Mouse (Mus musculus) ES-CJ7 (cell line): ENCODE measurements around the gene 0610040J01Rik.

Source experiments
- DNase-seq: peaks from one replicate; pipeline ENCODE4 v3.0.0; 2011; ENCODE audit warnings: low read depth, low spot score

0610040J01Rik gene

DNA sequence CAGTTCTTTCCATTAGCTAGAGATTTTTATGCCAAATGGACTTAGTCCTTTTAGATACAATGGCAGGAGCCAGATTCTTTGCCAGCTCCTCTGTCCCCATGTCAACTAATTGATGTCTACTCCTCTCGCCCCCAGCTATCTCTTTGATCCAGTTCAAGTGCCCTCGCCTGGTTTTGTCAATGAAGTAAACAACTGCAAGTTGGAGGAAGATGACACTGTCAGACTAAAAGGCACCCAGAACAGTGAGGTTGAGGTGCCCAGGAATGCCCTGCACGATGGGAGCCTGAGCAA is 85.6 kb downstream of the 0610040J01Rik start:
- no peak for DNase-seq

DNA sequence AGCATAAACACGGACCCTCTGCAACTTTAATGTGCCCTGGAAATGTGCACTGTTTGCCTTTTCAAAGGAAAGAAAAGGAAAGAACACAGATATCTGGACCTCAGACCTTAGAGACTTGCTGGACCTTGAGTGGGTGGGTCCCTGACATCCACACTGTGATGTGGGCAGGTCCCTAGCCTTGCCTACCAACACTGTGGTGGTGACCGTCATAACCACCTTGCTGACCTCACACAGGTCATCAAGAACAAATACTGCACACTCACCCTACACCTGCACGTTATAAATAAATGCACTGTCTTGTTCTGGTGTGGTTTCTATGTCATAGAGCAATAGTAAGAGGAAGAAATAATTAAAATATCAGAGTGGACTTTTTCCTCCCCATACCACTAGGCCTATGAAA is 91.2 kb downstream of the 0610040J01Rik start:
- no peak for DNase-seq

DNA sequence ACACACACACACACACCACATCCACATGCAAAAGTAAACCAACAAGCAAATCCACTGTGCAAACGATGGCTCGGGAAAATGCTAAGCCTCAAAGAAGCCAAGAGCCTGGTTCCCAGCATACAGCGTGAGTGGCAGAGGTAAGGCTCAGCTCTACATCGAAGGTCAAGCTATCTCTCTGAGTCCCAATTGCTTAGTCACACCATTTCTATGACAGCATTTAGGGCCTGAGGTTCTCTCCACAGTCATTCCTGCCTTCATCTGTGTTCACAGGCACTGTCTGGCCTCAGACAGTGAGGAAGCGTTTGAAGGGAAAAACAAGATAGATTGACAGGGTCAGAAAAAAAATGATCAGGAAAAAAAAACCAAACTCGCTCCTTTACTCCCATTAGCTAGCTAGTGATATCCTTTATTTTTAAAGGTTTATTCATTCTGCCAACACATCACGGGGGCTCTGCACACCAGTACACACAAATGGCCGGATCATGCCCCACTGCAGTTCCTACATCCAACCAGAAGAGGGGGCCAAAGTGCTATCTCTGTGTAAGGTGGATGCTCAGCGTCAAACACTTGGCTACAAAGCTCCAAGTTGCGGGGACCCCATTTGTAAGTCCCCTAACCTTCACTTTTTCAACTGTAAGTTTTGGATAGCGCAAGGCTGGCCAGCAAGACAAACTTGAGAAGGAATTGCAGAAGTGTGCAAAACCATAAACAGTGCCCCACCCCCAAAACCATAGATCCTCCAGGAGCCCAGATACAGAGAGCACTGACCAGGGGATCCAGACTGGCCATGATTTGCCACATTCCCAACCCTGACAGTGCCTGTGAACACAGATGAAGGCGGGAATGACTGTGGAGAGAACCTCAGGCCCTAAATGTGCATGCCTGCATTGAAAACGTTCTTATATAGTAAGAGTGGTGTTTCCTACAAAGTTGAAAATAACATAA is 94.3 kb downstream of the 0610040J01Rik start:
- DNase-seq: peak; percentile 72

DNA sequence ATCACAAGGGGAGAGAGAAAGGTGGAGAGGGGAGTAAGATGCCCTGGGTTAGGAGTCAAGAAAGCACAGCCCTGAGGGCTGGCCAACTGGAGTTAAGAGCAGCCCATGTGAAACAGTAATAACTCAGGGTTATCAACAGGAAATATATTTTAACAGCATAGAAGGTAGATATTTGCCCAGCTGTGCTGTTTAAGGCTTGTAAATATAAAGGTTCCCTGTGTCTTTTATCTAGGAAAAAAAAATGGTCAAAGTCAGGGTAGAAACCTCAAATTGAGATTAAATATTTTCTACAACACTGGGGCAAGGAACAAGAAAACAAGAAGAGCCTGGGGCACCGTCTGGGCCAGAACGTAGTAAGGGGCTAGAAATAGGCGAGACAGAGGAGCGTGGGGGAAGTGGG is 95.3 kb downstream of the 0610040J01Rik start:
- DNase-seq: no peak

DNA sequence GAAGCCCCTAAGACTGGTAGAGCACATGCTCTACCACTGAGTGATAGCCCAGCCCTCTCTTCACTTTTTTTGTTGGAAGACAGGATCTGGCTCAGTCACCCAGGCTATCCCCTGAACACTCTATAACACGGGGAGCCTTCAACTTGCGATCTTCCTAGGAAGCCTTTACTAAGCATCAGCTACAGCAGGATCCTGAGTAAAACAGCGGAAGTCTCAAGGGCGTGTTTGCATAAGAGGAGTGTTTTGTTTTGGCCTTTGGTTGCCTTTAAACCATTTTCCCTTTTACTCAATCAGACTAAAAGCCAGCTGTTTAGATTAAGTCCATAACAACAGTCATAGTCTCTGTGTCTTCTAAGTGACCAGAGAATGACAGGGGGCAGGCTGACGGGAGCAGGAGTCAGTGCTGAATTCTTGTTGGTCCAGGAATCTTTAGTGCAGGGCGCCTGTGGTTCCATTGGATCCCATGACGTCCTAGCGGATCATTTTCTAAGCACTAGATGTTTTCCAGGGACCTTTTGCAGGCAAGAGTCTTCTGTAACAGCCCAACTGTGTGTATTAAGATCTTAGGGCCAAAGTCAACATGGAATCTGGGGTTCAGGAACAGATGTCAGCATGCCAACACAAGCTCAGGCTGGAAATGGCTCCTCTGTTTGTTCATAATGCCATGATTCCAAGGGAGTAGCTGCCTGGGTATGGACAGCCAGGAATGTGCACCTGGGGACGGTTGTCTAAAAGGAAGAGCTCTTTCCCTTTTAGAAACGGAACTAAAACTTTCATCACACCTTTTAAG is 98.2 kb downstream of the 0610040J01Rik start:
- DNase-seq: peak; percentile 27

DNA sequence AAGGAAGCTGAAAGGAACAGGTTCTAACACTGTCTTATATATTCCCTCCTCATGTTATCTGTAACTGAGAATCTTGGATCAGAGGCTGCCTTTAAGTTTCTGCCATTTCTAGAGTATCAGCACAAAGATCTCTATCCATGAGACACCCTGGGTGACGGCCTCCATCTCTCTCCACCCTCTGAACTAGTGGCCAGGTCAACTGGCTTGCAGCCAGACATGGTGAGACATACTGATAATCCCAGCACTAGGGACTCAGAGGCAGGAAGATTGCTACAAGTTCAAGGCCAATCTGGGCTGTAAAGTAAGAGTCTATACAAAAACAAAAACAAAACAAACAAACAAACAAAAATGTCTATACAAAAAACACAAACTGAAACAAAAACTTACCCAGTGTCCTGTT is 102.7 kb downstream of the 0610040J01Rik start:
- DNase-seq: no peak

DNA sequence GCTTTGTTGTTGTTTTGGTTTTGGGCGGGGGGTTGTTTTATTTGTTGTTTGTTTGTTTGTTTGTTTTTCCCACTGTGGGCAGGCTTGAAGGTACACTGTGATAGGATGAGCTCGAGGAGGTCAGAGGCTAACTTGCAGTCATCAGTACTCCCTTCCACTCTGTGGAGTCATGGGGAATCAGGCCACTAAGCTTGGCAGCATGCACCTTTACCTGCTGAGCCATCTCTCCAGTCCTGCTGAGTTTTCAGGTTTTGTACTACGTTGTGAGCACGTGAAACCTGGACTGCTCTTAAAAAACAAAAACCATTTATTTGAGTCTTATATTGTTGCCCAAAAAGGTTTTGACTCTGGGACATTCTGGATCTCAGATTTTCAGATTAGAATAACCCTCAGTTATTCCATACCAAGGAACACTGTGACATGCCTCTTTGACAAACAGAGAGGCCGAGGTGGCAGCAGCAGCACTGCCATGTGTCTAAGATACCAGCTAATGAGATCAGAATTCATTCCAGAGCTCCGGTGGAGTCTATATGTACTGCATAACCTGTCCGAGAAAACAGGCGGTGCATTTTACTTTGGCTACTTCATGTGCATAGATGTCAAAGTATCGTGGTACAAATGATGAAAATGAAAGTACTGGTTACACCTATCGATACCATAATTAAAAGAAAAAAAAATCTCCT is 104.4 kb downstream of the 0610040J01Rik start:
- no peak for DNase-seq

DNA sequence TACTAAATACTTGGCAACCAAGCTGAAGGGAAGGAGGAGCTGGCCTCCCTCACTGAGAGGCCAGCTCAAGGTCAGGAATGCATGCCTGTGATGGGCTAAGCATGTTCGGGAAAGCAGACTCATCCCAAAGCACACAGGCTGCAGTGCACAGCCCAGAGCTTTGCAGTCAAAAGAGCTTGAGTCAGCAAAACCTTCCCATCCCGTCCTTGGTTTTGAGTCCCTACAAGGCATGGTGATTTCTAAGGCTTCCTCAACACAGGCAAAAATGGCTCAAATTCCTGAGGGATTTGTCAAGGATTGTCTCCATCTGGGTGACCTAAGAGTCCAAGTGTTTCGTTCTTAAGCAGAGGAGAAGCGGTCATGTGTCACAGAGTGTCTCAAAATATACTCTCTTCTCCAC is 106.0 kb downstream of the 0610040J01Rik start:
- DNase-seq: no peak

DNA sequence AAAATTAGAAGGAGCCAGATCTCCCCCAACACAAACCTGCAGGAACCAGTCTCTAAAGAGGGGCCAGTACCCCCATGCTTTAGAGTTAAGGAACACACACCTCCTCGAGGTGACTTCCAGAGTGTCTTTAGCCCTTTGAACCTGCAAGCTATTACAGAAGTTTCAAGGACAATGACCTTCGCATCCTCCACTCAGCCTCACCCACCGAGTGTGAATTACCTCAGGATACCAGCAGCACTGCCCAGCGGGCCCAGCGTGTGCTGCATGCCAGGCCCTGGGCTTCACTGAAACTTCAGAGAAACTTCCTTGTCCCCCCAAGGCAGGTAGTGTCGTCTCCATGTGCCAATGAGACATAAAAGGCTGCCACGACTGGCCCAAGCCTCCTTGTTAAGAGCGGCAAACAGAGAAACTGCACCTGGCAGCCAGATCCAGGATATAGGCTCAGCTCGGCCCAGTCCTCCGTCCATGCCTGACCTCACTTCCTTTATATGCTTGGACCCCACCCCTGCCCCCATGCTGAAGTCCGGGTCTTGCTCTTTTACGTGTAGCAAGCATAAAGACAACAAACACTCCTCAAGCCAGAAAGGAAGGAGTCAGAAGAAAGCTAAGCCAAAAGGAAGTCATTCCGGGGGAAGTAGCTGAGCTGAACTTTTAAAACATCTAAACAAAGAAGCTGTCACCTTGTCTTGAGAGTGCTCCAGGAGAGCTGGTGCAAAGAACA is 111.3 kb downstream of the 0610040J01Rik start:
- DNase-seq: no peak

DNA sequence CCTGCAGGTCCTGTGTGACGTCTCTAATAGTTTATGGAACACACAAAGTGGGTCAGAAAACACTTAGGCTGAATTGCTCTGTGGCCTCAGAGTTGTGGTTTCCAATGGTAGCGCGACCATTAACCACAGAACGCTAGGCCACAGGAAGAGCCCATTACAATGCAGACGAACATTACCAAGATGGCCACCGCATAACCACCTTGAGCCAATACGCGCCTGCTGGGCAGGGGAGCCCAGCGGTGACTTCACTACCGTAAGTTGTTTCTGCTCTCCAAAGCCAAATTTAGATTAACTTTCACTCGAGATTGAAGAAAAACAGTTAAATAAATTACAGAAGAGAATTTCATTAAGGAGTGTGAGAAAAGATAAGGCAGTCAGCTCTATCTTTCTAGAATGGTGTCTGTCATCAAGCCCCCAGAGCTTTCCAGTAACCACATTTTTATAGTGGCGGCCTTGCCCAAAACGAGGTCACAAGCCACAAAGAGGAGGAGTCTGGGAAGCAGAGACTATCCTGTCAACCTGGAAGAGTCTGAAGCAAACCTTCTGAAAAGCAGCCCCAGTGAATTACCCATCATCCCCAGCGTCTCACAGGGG is 113.0 kb downstream of the 0610040J01Rik start:
- DNase-seq: no peak

DNA sequence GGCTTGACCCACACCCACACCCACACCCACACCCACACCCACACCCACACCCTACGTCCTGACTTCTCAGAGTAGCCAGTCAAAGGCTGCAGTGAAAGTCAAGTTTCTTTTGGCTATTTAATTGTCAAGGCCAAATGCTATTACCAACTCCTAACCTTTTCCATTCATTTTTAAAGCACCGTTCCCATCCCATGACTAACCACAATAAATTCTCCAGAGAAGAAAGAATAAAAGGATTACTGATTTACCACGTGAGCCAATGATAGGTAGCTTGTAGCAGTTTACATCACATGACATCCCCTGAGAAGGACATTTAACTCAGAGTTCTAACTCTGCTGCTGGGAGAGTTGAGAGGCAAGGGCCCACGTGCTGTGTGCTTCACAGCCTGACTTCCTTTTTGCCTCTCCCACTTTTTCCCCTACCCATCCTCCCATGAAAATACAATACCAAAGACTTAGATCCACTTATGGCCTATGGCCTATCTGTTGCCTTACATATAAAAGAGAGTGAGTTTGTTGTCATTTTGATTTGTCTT is 118.7 kb downstream of the 0610040J01Rik start:
- DNase-seq: peak; percentile 78

DNA sequence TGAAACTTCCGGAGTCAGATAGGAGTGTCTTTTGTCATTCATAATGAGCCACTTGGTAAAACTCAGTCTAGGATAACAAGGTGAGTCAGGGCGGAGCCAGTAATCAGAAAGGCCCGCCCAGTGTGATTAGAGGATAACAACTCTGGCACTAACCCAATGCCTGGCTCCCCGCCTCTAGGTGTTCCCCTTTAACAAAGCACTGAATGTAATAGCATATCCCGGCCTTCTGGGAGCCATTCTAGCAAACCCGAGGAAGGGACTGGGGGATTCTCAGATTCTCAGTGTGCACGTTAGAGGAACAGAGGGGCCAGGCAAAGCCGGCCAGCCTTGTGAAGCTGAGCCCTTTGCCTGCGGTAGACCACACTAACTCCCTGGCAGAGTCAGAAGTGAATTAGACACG is 120.7 kb downstream of the 0610040J01Rik start:
- peak; percentile 96 for DNase-seq

DNA sequence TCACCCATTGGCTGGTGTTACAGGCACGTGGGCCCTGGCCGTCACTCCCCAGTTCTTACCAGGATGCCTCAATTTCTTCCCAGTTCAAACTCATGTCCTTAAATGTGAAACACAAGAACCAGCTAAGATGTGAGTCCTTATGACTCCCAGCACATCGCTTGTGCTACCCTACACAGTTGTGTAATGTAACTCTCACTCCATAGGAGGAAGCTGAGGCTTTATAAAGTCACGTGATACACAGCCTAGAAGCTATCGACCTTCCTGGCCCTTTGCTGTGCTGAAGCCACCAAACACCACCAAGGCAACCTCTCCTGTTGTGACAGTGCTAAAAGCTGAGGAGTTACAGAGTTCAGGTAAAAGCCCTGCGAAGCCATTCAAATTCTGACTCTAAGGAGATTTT is 123.4 kb downstream of the 0610040J01Rik start:
- no peak for DNase-seq

DNA sequence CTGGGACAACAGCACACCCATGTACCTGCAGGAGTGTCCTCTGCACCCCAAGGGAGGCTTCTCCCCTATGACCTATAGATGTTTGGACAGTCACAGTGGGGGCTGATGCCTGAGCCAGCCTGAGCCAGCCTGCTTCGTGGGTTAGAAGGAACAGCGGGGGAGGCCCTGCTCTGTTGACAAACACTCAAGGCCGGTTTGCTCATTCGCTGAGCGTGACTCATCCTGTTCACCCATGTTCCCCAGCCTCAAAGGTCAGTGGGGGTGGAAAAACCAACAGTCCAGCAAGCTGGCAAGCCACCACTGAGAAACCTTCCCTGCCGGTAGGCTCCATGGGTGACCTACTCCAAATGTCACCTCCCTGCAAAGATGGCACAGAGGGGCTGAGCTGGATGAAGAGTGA is 124.6 kb downstream of the 0610040J01Rik start:
- DNase-seq: peak; percentile 59

DNA sequence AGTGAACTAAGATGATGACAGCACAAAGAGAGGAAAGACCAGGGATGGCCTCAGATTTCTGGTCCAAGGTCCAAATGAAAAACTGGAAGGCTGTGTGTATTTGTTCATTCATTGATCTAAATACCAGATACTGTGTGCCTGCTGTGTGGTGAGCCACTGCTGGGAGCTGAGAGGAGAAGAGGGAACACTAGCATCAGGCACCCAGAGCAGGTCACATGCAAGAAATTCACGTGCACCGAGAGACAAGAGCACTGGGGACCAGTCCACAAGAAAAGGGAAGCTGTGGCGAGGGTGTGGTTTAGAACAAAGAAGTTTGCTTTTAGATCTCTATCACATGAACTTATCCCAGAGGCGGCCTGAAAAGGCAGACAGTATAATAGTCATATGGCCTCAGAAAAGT is 126.4 kb downstream of the 0610040J01Rik start:
- no peak for DNase-seq

DNA sequence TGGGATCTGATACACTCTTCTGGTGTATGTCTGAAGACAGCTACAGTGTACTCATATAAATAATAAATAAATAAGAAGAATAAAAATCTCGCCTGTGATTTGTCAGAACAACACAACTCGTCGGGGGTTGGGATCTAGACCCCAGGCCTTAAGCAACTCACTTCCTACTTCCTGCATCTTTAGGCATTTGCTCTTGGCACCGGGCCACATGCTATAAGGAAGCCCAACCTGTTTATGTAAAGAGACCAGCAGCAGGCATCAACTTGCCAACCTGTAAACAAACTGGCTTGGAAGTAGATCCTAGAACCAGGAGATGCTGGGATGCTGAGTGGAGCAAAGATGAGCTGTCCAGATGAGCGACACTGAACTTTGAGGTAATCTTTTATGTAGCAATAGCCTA is 129.7 kb downstream of the 0610040J01Rik start:
- no peak for DNase-seq

DNA sequence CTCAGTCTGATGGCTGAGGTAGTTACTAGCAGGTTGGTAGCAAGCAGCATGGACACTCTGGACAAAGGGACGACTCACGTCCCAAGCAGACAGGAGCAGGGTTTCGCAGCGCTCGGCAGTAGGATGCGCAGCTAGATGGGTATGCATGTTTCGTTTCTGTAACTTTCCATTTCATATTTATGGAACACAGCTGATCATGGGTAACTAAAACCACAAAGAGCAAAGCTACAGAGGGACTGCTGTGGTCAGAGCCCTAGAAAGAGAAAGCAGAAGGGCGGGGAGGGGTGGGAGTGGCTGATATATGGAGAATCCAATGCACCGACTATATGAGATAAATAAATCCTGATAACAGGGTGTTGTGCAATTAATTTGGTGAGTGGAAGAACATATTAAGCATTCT is 131.1 kb downstream of the 0610040J01Rik start:
- no peak for DNase-seq

DNA sequence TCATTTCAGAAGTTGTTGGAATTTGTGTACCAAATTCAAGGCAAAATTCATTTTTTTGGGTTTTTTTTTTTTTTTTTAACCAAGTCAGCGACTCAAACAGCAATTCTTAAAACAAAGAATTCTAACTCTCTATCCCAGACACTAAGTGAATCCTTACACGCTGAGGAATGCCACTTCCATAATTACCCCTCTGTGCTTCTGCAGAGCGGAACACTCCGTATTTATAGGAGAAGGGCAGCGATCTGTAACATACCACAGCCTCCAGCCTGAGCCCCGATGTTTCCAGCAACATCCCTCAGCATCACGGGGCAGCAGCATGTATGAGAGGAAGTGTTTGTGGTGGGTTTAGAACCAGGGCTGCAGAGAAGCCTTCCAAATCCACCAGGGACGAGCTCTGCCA is 135.4 kb downstream of the 0610040J01Rik start:
- DNase-seq: no peak

DNA sequence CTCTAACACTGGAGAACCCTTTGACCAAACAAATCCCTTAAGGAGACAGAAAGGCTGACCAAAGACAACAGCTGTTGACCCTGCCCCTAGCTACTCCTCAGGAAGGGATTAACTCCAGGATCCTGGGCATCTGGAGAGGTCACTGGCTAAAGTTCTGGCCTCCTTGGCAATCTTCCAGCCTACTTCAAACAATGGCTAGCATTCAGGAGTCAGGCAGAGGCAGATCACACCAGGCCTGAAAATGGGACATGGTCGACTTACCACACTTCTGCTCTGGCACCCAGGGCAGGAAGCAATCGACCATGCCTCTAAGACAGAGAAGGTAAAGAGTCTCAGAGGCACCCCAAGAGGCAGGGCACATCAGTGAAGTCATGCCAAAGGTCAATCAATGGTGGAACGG is 137.0 kb downstream of the 0610040J01Rik start:
- no peak for DNase-seq
